Mouse (Mus musculus) myocyte (in vitro differentiated cells): ENCODE measurements around the gene Elac2. TPM values are rescaled to one million over a fixed set of nuclear protein-coding genes. Genes with fewer than 3 reads are reported as not detected.

Source experiments
- H3K27me3 ChIP-seq: one replicate; pipeline ENCODE4 v1.6.1; 2011; ENCODE audit not compliant: control insufficient read depth, insufficient read depth, insufficient read length
- H3K36me3 ChIP-seq: one replicate; pipeline ENCODE4 v1.6.1; 2011; ENCODE audit not compliant: control insufficient read depth, insufficient read depth
- H3K4me2 ChIP-seq: one replicate; pipeline ENCODE4 v1.6.1; 2011; ENCODE audit warnings: low read depth, control low read depth
- H3K4me3 ChIP-seq: one replicate; pipeline ENCODE4 v1.5.1; 2011; ENCODE audit warnings: mild to moderate bottlenecking, control low read depth, moderate library complexity
- H3K79me2 ChIP-seq: one replicate; pipeline ENCODE4 v1.6.1; 2011; ENCODE audit not compliant: control insufficient read depth, insufficient read depth
- H3ac ChIP-seq: one replicate; pipeline ENCODE4 v1.6.1; 2011; ENCODE audit not compliant: control insufficient read depth, insufficient read length
- CEBPB ChIP-seq: IDR thresholded peaks from 2 replicates; pipeline ENCODE4 v1.6.1; 2011; ENCODE audit warnings: mild to moderate bottlenecking, moderate library complexity; ENCODE audit not compliant: poor library complexity, insufficient read depth, severe bottlenecking
- E2F4 ChIP-seq: IDR thresholded peaks from one replicate; pipeline ENCODE4 v1.6.1; 2011; ENCODE audit warnings: mild to moderate bottlenecking, control low read depth, moderate library complexity; ENCODE audit not compliant: insufficient read depth
- MAX ChIP-seq: IDR thresholded peaks from one replicate; pipeline ENCODE4 v1.6.1; 2011; ENCODE audit warnings: low read depth, mild to moderate bottlenecking, control low read depth
- MYOD1 ChIP-seq, 3 experiments: IDR thresholded peaks; one replicate each; pipeline ENCODE4 v1.6.1; 2011; ENCODE audit warnings: control low read depth in 2 of 3, low read depth in 2 of 3, mild to moderate bottlenecking in 2 of 3, moderate library complexity in 1 of 3; ENCODE audit not compliant: insufficient read length in 2 of 3, control insufficient read depth in 1 of 3
- MYOG ChIP-seq, 3 experiments: IDR thresholded peaks; one replicate each; pipeline ENCODE4 v1.6.1; 2011; ENCODE audit warnings: control low read depth in 2 of 3, low read depth in 2 of 3, mild to moderate bottlenecking in 2 of 3; ENCODE audit not compliant: insufficient read length in 2 of 3, control insufficient read depth in 1 of 3, insufficient read depth in 1 of 3
- POLR2A ChIP-seq: IDR thresholded peaks from one replicate; pipeline ENCODE4 v1.6.1; 2011; ENCODE audit warnings: low read depth, mild to moderate bottlenecking, control low read depth, moderate library complexity; ENCODE audit not compliant: insufficient read length
- POLR2AphosphoS2 ChIP-seq: IDR thresholded peaks from one replicate; pipeline ENCODE4 v1.6.1; 2011; ENCODE audit warnings: low read depth, control low read depth; ENCODE audit not compliant: insufficient read length
- REST ChIP-seq: IDR thresholded peaks from one replicate; pipeline ENCODE4 v1.6.1; 2011; ENCODE audit warnings: mild to moderate bottlenecking, control low read depth, moderate library complexity; ENCODE audit not compliant: insufficient read depth, insufficient read length
- SRF ChIP-seq: IDR thresholded peaks from one replicate; pipeline ENCODE4 v1.6.1; 2011; ENCODE audit warnings: low read depth; ENCODE audit not compliant: control insufficient read depth, insufficient read length
- TCF12 ChIP-seq: IDR thresholded peaks from one replicate; pipeline ENCODE4 v1.6.1; 2011; ENCODE audit warnings: mild to moderate bottlenecking, control low read depth; ENCODE audit not compliant: poor library complexity, insufficient read depth, severe bottlenecking
- TCF3 ChIP-seq: IDR thresholded peaks from one replicate; pipeline ENCODE4 v1.6.1; 2011; ENCODE audit warnings: low read depth, control low read depth; ENCODE audit not compliant: insufficient read length
- USF1 ChIP-seq: IDR thresholded peaks from one replicate; pipeline ENCODE4 v1.6.1; 2011; ENCODE audit warnings: low read depth, mild to moderate bottlenecking, control low read depth, moderate library complexity
- polyA plus RNA-seq: library from polyadenylated mRNA; unstranded; fragments of >200 nt; fragmentation: generic; extraction: Trizol; gene quantifications from one replicate; pipeline ENCODE4 v1.2.1, GENCODE M21; 2012; ENCODE audit warnings: missing spikeins

Elac2 gene
- polyA plus RNA-seq, 1 experiment = 36.4 TPM

- Histone ChIP-seq H3ac (no peak overlapping the region), H3K4me2 (no peak overlapping the region), H3K36me3 (no peaks in the 10 kb centered on the region), H3K79me2 (no peaks in the 10 kb centered on the region), H3K27me3 (no peaks in the 10 kb centered on the region), H3K4me3 (no peak overlapping the region)
- TF ChIP-seq CEBPB (no peak), POLR2A (no peak), MYOD1 (IDR thresholded peaks at IDR 0.05; ENCODE audit: control insufficient read depth in 1 of 3, insufficient read length in 2 of 3, low read depth in 2 of 3) (no peak), MAX (no peak), SRF (no peak), E2F4 (no peak), TCF3 (no peak), TCF12 (no peak), USF1 (no peak), REST (no peak), POLR2AphosphoS2 (no peak), MYOG (IDR thresholded peaks at IDR 0.05; ENCODE audit: control insufficient read depth in 1 of 3, insufficient read depth in 1 of 3, insufficient read length in 2 of 3, low read depth in 2 of 3) (no peak)
Measured at GRCm38 (mm10) chr11:65022771-65023170, 43.9 kb downstream of the Elac2 start.

GRCm38 (mm10) chr11:65028049-65028448 is 49.2 kb downstream of the Elac2 start:
- Histone ChIP-seq H3K4me3 (no peak overlapping the region), H3K4me2 (no peak overlapping the region), H3K36me3 (no peaks in the 10 kb centered on the region), H3K27me3 (no peaks in the 10 kb centered on the region), H3ac (no peak overlapping the region), H3K79me2 (no peaks in the 10 kb centered on the region)
- TF ChIP-seq TCF3 (no peak), MYOG (IDR thresholded peaks at IDR 0.05; ENCODE audit: control insufficient read depth in 1 of 3, insufficient read depth in 1 of 3, insufficient read length in 2 of 3, low read depth in 2 of 3) (no peak), REST (no peak), CEBPB (no peak), POLR2A (no peak), SRF (no peak), MAX (no peak)

GRCm38 (mm10) chr11:65030201-65030600 is 51.4 kb downstream of the Elac2 start:
- no peak overlapping the region for H3ac ChIP-seq
- no peak overlapping the region for H3K4me3 ChIP-seq
- H3K4me2 ChIP-seq = no peak overlapping the region
- TF ChIP-seq TCF3 (no peak), MAX (no peak), USF1 (no peak), SRF (no peak), MYOD1 (IDR thresholded peaks at IDR 0.05; ENCODE audit: control insufficient read depth in 1 of 3, insufficient read length in 2 of 3, low read depth in 2 of 3) (no peak), TCF12 (no peak), MYOG (IDR thresholded peaks at IDR 0.05; ENCODE audit: control insufficient read depth in 1 of 3, insufficient read depth in 1 of 3, insufficient read length in 2 of 3, low read depth in 2 of 3) (no peak), CEBPB (no peak), POLR2A (no peak), POLR2AphosphoS2 (no peak), REST (no peak), E2F4 (no peak)
- H3K36me3 ChIP-seq = no peaks in the 10 kb centered on the region
- H3K27me3 ChIP-seq = no peaks in the 10 kb centered on the region
- no peaks in the 10 kb centered on the region for H3K79me2 ChIP-seq

GRCm38 (mm10) chr11:65032221-65032620 is 53.4 kb downstream of the Elac2 start:
- no peaks in the 10 kb centered on the region for H3K27me3 ChIP-seq
- TF ChIP-seq MAX (no peak), E2F4 (no peak)
- no peak overlapping the region for H3K4me2 ChIP-seq
- no peak overlapping the region for H3ac ChIP-seq
- H3K36me3 ChIP-seq = no peaks in the 10 kb centered on the region
- H3K4me3 ChIP-seq = no peak overlapping the region
- H3K79me2 ChIP-seq = no peaks in the 10 kb centered on the region

- H3K79me2 ChIP-seq = no peaks in the 10 kb centered on the region
- H3K27me3 ChIP-seq = no peaks in the 10 kb centered on the region
- H3ac ChIP-seq = no peak overlapping the region
- H3K4me3 ChIP-seq = no peak overlapping the region
- H3K4me2 ChIP-seq = no peak overlapping the region
- no peak for TF ChIP-seq CEBPB
- no peak for TF ChIP-seq TCF12
- TF ChIP-seq MAX = no peak
- no peak for TF ChIP-seq SRF
- no peak for TF ChIP-seq POLR2AphosphoS2
- no peak for TF ChIP-seq REST
- no peak for TF ChIP-seq MYOD1 (IDR thresholded peaks at IDR 0.05; ENCODE audit: control insufficient read depth in 1 of 3, insufficient read length in 2 of 3, low read depth in 2 of 3)
- no peak for TF ChIP-seq TCF3
- no peak for TF ChIP-seq E2F4
- TF ChIP-seq POLR2A = no peak
- no peak for TF ChIP-seq MYOG (IDR thresholded peaks at IDR 0.05; ENCODE audit: control insufficient read depth in 1 of 3, insufficient read depth in 1 of 3, insufficient read length in 2 of 3, low read depth in 2 of 3)
- no peak for TF ChIP-seq USF1
- H3K36me3 ChIP-seq = no peaks in the 10 kb centered on the region
Measured at GRCm38 (mm10) chr11:65038996-65039395, 60.2 kb downstream of the Elac2 start.
